Mouse (Mus musculus): ENCODE data around the gene Gal3st2b.
"Not testable (repeated sequence)": the region's sequence is repeated elsewhere in the genome, so short reads cannot be mapped to it uniquely, and the experiment has no call there.

- TF ChIP-seq CTCF (IDR thresholded peaks at IDR 0.05; ENCODE audit: low read depth, low read length); POLR2A (IDR thresholded peaks at IDR 0.05; ENCODE audit: extremely low read depth, insufficient read depth, low read length): not testable (repeated sequence)
Observed at GRCm38 (mm10) chr1:93923098-93923497, 5.0 kb downstream of the Gal3st2b start.

All from liver, adult 2 months (tissue).